Mouse (Mus musculus): ENCODE measurements around the gene Xpot. TPM values are rescaled to one million over a fixed set of nuclear protein-coding genes. Genes with fewer than 3 reads are reported as not detected.

Xpot gene
- polyA plus RNA-seq, 1 experiment from 2014 or later: 29.7 TPM

DNA sequence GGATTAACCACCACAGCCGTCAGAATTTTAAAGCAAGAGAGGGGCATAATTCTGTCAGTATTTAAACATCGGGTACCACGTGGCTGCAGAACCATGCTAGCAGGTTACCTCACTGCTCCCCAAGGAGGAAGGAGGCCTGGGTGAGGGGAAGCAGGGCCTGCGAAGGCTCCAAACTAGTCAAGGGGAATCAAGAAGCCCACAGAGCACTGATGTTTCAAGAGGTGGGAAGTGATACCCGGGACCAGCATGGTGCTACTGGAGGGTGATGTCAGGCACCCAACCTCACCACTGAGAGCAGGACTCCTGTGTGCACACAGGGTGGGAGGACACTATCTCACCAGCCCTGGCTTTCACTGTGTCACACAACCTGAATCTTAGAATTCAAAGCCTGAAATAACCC is 76.5 kb downstream of the Xpot start:
- no peaks in the 10 kb centered on the region for H3K9me3 ChIP-seq (ENCODE audit: control insufficient read depth, low read length)
- H3K27ac ChIP-seq (ENCODE audit: low read depth, low read length): no peak overlapping the region
- 94% methylated on average over 5 of the region's 5 CpGs for WGBS
- H3K4me2 ChIP-seq (ENCODE audit: low read length): no peak overlapping the region
- no peaks in the 10 kb centered on the region for H3K27me3 ChIP-seq (replicated peaks; ENCODE audit: control insufficient read depth, insufficient read depth, low read length)
- H3K9ac ChIP-seq (ENCODE audit: low read depth, low read length): no peak overlapping the region
- no peaks in the 10 kb centered on the region for H3K4me1 ChIP-seq (ENCODE audit: control insufficient read depth, insufficient read depth, low read depth, low read length)
- peaks cover 43% of the 10 kb centered on the region for H3K36me3 ChIP-seq (ENCODE audit: control insufficient read depth, insufficient read depth, low read length)
- H3K4me3 ChIP-seq (ENCODE audit: low read length): no peak overlapping the region
- no peak for ATAC-seq

GRCm38 (mm10) chr10:121547162-121547561 is 79.0 kb downstream of the Xpot start:
- Histone ChIP-seq H3K27ac (ENCODE audit: low read depth, low read length) (no peak overlapping the region), H3K4me2 (ENCODE audit: low read length) (no peak overlapping the region), H3K4me3 (ENCODE audit: low read length) (no peak overlapping the region), H3K36me3 (ENCODE audit: control insufficient read depth, insufficient read depth, low read length) (peaks cover 26% of the 10 kb centered on the region), H3K4me1 (ENCODE audit: control insufficient read depth, insufficient read depth, low read depth, low read length) (no peaks in the 10 kb centered on the region), H3K27me3 (replicated peaks; ENCODE audit: control insufficient read depth, insufficient read depth, low read length) (no peaks in the 10 kb centered on the region), H3K9ac (ENCODE audit: low read depth, low read length) (no peak overlapping the region), H3K9me3 (ENCODE audit: control insufficient read depth, low read length) (no peaks in the 10 kb centered on the region)
- WGBS: 72% methylated on average over 6 of the region's 6 CpGs
- ATAC-seq: no peak

GRCm38 (mm10) chr10:121543577-121543976 is 82.6 kb downstream of the Xpot start:
- H3K4me2 ChIP-seq (ENCODE audit: low read length): no peak overlapping the region
- H3K9ac ChIP-seq (ENCODE audit: low read depth, low read length): no peak overlapping the region
- no peaks in the 10 kb centered on the region for H3K9me3 ChIP-seq (ENCODE audit: control insufficient read depth, low read length)
- H3K36me3 ChIP-seq (ENCODE audit: control insufficient read depth, insufficient read depth, low read length): 0 out of 2 replicates have a peak, but pooled peaks cover 9% of the 10 kb centered on the region
- no peak overlapping the region for H3K27ac ChIP-seq (ENCODE audit: low read depth, low read length)
- H3K4me1 ChIP-seq (ENCODE audit: control insufficient read depth, insufficient read depth, low read depth, low read length): no peaks in the 10 kb centered on the region
- no peak overlapping the region for H3K4me3 ChIP-seq (ENCODE audit: low read length)
- WGBS: 96% methylated on average over 6 of the region's 6 CpGs
- no peak for ATAC-seq
- H3K27me3 ChIP-seq (replicated peaks; ENCODE audit: control insufficient read depth, insufficient read depth, low read length): no peaks in the 10 kb centered on the region

- no peak for ATAC-seq
- Histone ChIP-seq H3K4me1 (ENCODE audit: control insufficient read depth, insufficient read depth, low read depth, low read length) (no peaks in the 10 kb centered on the region), H3K4me2 (ENCODE audit: low read length) (no peak overlapping the region), H3K9ac (ENCODE audit: low read depth, low read length) (no peak overlapping the region), H3K36me3 (ENCODE audit: control insufficient read depth, insufficient read depth, low read length) (0 out of 2 replicates have a peak, but pooled peaks cover 9% of the 10 kb centered on the region), H3K9me3 (ENCODE audit: control insufficient read depth, low read length) (no peaks in the 10 kb centered on the region), H3K4me3 (ENCODE audit: low read length) (no peak overlapping the region), H3K27ac (ENCODE audit: low read depth, low read length) (no peak overlapping the region), H3K27me3 (replicated peaks; ENCODE audit: control insufficient read depth, insufficient read depth, low read length) (no peaks in the 10 kb centered on the region)
- WGBS: 98% methylated on average over 3 of the region's 3 CpGs
Measured at GRCm38 (mm10) chr10:121542156-121542555, 84.0 kb downstream of the Xpot start.

Small RNA genes lying within 50 kb of the gene (microRNA-seq; reads per million reads assigned to microRNA genes)
- not detected for gene Gm24330

Other genes with a start within 250 kb of the Xpot start
- gene Rassf3, start 150.0 kb downstream of the Xpot start, polyA plus RNA-seq (2015; fragmentation: Nextera tagmentation; extraction: Ambion mirVana): 5.3 and 6.0 TPM in 2 replicates
- 29.8 and 31.9 TPM in 2 replicates for gene Tbk1, start 39.5 kb downstream of the Xpot start, polyA plus RNA-seq (2015; fragmentation: Nextera tagmentation; extraction: Ambion mirVana)
- 0.13 and 0.24 TPM in 2 replicates for gene D930020B18Rik, start 15.3 kb upstream of the Xpot start, polyA plus RNA-seq (2015; fragmentation: Nextera tagmentation; extraction: Ambion mirVana)
- gene BC048403, start 113.6 kb upstream of the Xpot start, polyA plus RNA-seq (2015; fragmentation: Nextera tagmentation; extraction: Ambion mirVana): 2.2 and 2.5 TPM in 2 replicates

Data from hindbrain, embryonic 16.5 days (tissue).